Mouse (Mus musculus): ENCODE data around the gene Dpm1.

GRCm38 (mm10) chr2:168229116-168230025 is 1.0 kb downstream of the Dpm1 start:
- TF ChIP-seq CTCF (IDR thresholded peaks at IDR 0.05; ENCODE audit: borderline replicate concordance, insufficient read depth, low read length) (no peak), POLR2A (IDR thresholded peaks at IDR 0.05; ENCODE audit: low read depth, low read length) (no peak)

All from embryonic fibroblast, embryonic 13.5 days (primary cell).